Mouse (Mus musculus): ENCODE data around the gene Oxsr1.
"Not testable (repeated sequence)": the region's sequence is repeated elsewhere in the genome, so short reads cannot be mapped to it uniquely, and the experiment has no call there.

Oxsr1 gene

DNA sequence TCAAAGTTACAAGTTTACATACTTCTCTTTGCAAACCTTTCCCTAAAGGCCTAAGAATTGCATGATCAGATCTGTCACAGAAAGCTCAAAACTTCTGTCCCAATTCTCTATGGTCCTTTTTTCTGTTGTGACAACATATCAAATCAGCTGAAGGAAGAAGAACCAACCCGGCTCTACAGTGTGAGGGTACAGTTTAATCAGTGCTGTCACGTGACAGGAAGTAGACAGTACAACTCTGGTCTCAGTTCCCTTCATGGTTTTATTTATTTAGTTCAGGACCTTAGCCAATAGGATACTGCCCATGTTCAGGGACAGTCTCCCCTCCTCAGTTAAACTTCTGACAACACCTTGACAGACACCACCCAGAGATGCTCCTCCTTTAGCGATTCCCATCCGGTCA, 102.0 kb downstream of the Oxsr1 start:
- DNase-seq (ENCODE audit: low read depth, low spot score), result no peak

DNA sequence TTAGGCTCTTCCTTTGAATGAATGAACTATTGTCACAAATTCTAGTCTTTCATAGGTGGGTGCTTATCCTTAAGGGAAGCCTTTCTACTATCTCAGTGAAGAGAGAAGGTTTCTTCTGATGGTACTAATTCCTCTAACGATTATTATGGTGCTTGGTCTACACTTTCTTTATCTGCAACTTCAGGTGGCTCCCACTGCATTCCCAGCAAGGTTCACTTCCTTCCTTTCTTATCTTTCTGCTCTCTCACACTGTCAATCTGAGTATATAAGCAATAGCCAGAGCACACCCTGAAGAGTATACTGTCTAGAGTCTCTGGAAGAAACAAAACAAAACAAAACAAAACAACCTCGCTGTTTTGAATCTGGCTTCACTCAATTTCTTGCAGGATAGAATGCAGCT, 102.6 kb downstream of the Oxsr1 start:
- no peak for DNase-seq (ENCODE audit: low read depth, low spot score)

DNA sequence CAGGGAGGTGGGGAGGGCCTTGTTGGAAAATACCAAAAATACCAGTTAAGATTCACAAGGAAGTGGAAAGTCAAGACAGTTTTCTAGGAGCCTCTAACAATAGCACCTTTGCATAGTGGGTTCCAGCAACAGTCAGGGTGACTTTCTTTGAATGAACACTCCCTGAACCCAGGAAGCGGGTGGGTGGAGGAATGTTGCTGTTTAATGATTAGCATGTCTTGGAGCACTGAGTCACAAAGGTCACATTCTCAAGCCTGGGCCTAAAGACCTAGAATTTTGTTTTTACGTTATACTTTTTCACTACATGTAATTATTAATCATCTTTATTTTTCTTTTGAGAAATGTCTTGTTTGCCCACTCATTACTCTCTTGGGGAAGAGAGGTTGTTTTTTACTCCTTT, 106.9 kb downstream of the Oxsr1 start:
- DNase-seq (ENCODE audit: low read depth, low spot score), result not testable (repeated sequence)

DNA sequence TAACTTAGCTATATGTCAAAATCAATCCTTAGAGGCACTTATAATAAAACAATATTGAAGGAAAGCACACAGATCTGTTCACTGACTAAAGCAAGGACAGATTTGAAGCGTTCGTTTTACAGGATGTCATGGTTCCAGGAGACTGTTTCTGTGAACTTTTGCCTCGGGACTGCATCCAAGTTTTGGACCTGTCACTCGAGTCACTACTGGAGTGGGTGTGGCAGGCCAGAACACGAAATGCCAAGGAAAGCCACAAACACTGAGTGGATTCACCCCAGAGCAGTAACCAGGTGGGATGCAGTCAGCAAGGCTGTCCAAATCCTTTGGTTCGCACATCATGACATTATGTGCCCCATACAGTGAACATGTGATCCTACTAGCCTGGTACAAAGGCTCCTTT, 107.6 kb downstream of the Oxsr1 start:
- DNase-seq (ENCODE audit: low read depth, low spot score), result no peak

DNA sequence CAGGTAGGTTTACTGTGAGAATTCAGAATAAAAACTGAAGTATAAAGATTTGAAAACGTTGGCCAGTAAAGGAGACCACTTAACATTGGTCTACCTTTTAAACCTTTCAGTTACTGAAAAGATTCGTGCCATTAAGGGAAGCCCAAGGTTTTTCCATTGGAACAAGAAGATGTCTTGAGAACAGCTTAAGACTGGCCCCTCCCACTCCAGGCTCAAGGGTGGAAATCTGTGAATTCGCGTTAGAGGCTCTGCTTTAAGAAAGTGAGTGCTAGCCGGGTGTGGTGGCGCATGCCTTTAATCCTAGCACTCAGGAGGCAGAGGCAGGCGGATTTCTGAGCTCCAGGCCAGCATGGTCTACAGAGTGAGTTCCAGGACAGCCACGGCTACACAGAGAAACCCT, 109.2 kb downstream of the Oxsr1 start:
- DNase-seq (ENCODE audit: low read depth, low spot score), result no peak

DNA sequence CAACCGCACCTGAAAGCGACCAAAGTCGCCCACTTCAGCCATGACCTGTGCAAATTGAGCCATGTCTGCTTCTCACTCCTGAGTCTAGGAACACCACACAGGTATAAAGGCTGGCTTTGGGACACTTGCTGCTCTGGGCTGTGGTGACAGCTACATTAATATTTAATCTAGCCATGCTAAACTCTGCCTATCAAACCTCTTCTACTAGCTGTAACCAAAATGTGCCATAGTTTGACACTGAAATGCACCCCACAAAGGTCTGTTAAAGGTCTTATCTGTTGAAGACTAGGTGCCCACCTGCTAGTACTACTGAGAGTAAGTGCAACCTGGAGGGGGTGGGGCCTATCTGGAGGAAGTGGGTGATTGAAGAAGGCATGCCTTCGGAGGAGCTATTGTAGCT, 113.2 kb downstream of the Oxsr1 start, which contains the start of gene Slc22a13:
Gene Slc22a13 (minus strand): TSS at position 101 of the 400 bp plus-strand sequence.
- DNase-seq (ENCODE audit: low read depth, low spot score), result no peak

DNA sequence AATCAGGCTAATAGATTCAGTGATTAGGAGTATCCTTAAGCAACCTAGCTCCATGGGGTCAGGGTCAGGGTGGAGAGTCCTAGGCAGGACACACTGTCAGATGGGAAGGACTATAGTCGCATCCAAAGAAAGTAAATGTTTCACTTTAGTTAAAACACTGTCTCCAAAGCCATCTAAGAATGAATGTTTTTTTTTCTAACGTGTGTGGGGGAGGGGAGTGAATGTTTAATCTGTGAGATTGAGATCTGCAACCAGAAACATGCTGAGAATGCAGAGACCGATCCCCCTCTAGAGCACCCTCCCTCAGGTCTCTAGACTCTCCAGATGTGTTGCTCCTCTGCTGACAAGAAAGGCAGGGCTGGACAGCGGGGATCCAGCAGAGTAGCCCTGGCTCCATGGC, 115.1 kb downstream of the Oxsr1 start:
- DNase-seq (ENCODE audit: low read depth, low spot score), result no peak

DNA sequence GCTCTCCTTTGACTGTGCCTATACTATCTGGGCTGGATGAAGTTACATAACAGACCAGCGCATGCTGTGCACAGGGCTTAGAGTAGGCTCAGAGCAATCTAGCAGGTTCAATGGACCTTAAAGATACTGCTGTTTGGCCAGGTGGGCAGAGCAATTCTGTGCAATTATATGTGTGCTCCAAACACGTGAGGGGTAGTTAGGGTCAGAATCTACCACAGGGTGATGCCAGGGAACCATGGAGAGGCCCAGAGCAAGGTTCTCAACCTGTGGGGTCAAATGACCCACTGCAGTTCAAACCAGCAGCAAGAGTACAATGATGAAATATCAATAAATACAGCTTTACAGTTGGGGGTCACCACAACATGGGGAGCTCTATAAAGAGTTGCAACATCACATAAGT, 115.6 kb downstream of the Oxsr1 start:
- no peak for DNase-seq (ENCODE audit: low read depth, low spot score)

DNA sequence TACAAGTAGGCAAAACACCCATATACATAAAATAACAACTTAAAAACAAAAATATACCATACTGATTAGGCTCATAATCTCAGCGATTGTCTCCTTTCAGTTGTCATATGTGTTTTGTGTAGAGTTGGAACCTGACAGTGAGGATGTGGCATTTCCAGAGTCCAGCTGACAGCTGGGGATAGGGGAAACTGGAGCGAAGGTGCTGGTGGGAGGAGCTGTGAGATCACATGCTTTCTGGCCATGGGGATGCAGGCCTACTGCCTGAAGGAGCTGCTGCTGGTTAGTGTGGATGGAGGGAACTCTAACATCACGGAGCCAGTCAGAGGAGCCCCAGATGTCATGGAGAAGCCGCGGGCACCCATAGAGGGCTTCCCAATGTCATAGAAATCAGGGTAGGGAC, 116.5 kb downstream of the Oxsr1 start:
- DNase-seq (ENCODE audit: low read depth, low spot score), result no peak

DNA sequence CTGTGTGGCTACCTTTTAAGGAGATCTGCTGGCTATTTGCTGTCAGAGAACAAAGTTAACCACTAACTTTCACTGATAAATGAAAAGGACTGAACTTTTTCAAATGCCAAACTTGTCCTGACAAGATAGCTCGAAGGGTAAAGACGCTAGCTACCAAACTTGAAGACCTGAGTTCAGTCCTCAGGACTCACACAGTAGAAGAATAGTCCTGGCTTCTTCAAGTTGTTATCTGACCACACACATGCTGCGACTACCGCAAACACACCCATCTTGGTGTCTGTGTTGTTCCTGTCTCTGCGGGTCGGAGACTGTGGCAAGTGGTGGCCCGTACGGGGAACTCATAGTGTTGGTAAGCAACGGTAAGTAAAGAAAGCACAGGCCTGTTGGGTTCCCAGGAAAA, 118.6 kb downstream of the Oxsr1 start:
- no peak for DNase-seq (ENCODE audit: low read depth, low spot score)

DNA sequence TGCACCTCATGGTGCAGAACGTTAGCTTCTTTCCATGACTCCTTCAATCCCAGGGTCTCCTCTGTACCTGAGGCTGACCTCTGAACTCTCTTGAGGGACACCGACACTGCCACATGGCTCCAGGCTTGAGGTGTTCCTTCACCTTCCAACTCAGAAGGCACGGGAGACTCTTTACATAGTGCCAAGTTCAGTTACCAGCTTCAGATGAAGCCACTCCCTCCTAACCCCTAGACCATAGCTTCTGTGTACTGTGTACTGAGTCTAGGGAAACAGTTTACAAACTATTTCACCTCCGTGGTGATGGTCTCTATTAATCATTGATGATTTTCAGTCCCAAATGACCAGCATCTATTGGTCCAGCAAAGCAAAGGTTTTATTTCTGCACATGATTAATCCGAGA, 120.6 kb downstream of the Oxsr1 start:
- no peak for DNase-seq (ENCODE audit: low read depth, low spot score)

DNA sequence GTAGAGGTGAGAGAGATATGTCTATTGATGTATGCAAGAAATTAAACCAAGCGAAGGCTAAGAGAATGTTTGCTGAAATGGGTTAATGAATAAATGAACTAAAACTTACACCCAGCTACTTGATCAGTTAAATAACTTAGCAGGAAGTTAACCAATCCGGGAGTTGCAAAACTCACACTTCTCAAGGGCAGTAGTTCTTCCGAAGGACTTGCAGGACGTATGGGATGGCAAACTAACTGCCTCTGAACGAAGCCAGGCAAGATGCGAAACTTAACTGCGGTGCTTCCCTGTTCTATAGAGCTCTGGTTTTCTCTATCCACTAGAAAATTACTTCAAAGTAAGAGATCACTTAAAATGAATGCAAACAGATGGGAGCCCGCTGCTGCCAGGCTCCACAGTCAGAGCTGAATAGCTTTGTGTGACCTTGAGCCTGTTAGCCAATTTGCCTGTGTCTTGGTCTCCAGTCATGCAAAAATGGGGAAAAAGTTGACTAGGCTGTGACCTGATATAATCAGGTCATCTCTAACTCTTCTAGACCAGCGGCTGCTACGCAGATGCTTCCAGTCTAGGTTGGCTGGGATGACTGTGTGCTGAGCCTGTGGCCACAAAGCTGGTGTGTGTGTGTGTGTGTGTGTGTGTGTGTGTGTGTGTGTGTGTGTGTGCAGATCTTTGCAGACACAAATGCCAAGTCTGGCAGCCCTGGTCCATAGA, 122.9 kb downstream of the Oxsr1 start:
- no peak for DNase-seq (ENCODE audit: low read depth, low spot score)

DNA sequence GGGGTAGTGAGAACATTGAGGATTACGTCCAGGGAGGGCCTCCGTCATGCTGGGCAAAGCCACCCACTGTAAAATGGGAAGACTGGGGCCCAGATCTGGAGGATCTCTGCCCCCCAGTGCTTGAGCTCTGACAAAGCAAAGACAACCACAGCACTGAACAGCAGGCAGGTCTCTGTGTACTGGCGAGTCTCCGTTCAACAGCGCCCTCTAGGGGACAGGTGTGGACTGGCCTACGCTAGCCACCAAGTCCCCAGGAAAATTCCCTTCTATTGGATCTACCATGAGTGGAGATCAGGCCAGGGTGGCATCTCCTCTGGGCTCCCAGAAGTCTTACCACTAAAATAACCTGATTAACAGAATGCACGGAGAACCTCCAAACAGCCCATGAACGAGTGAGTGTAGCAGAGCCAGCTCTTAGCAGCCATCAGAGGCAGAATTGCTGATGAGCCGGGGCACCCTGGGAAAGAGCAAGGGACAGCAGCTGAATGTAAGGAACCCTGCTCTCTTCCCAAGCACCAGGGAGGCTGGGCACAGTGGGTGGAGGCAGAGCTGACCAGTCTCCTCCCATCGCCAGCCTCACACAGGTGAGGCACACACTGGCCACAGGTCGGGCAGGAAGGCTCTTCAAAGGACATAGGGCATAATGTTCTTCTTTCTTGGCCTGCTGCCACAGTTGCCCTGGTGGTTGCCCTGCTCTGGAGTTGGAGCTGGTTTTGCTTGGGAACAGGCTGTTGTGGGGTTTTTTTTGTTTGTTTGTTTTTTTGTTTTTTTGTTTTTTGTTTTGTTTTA, 129.8 kb downstream of the Oxsr1 start:
- DNase-seq (ENCODE audit: low read depth, low spot score), result peak; percentile 25
